Mouse (Mus musculus): ENCODE measurements at regions not wholly inside any gene's neighbourhood (a gene's known extent, or its start where the extent isn't known, plus 50 kb on each side); places are given as distances from the start of the nearest gene placed in this dataset.
"Not testable (repeated sequence)": the region's sequence is repeated elsewhere in the genome, so short reads cannot be mapped to it uniquely, and the experiment has no call there.

- no peak for DNase-seq (ENCODE audit: low read depth)
These were observed 475.6 kb downstream of the Inhba start for GRCm38 (mm10) chr13:16487292-16487691.

GRCm38 (mm10) chr13:16490680-16491079, 479.0 kb downstream of the Inhba start:
- not testable (repeated sequence) for DNase-seq (ENCODE audit: low read depth)

- DNase-seq (ENCODE audit: low read depth), result no peak
These were observed 486.4 kb downstream of the Inhba start for GRCm38 (mm10) chr13:16498052-16498451.

GRCm38 (mm10) chr13:16512876-16513275, 501.2 kb downstream of the Inhba start:
- no peak for DNase-seq (ENCODE audit: low read depth)

GRCm38 (mm10) chr13:16515195-16515594, 503.5 kb downstream of the Inhba start:
- DNase-seq (ENCODE audit: low read depth), result no peak

- DNase-seq (ENCODE audit: low read depth), result no peak
These were observed 517.4 kb downstream of the Inhba start for GRCm38 (mm10) chr13:16529036-16529435.

GRCm38 (mm10) chr13:16543771-16544170, 532.1 kb downstream of the Inhba start:
- no peak for DNase-seq (ENCODE audit: low read depth)

GRCm38 (mm10) chr13:16550060-16550459, 538.4 kb downstream of the Inhba start:
- no peak for DNase-seq (ENCODE audit: low read depth)

- DNase-seq (ENCODE audit: low read depth), result no peak
These were observed 553.3 kb downstream of the Inhba start for GRCm38 (mm10) chr13:16564988-16565387.

- DNase-seq (ENCODE audit: low read depth), result no peak
These were observed 562.4 kb downstream of the Inhba start for GRCm38 (mm10) chr13:16574069-16574468.

GRCm38 (mm10) chr13:16586286-16586685, 574.6 kb downstream of the Inhba start:
- DNase-seq (ENCODE audit: low read depth), result no peak

- DNase-seq (ENCODE audit: low read depth), result no peak
These were observed 608.1 kb downstream of the Inhba start for GRCm38 (mm10) chr13:16619755-16620154.

- DNase-seq (ENCODE audit: low read depth), result no peak
These were observed 614.9 kb downstream of the Inhba start for GRCm38 (mm10) chr13:16626584-16626983.

- DNase-seq (ENCODE audit: low read depth), result no peak
These were observed 621.9 kb downstream of the Inhba start for GRCm38 (mm10) chr13:16633445-16634092.

GRCm38 (mm10) chr13:16636251-16636650, 624.6 kb downstream of the Inhba start:
- DNase-seq (ENCODE audit: low read depth), result no peak

GRCm38 (mm10) chr13:16641611-16642449, 630.2 kb downstream of the Inhba start:
- DNase-seq (ENCODE audit: low read depth), result no peak

- DNase-seq (ENCODE audit: low read depth), result no peak
These were observed 630.9 kb downstream of the Inhba start for GRCm38 (mm10) chr13:16642450-16642994.

GRCm38 (mm10) chr13:16645311-16645710, 633.7 kb downstream of the Inhba start:
- no peak for DNase-seq (ENCODE audit: low read depth)

- DNase-seq (ENCODE audit: low read depth), result no peak
These were observed 634.4 kb downstream of the Inhba start for GRCm38 (mm10) chr13:16646056-16646455.

GRCm38 (mm10) chr13:16646649-16647048, 635.0 kb downstream of the Inhba start:
- no peak for DNase-seq (ENCODE audit: low read depth)

- DNase-seq (ENCODE audit: low read depth), result no peak
These were observed 644.5 kb downstream of the Inhba start for GRCm38 (mm10) chr13:16656110-16656509.

- DNase-seq (ENCODE audit: low read depth), result no peak
These were observed 648.2 kb downstream of the Inhba start for GRCm38 (mm10) chr13:16659894-16660293.

- DNase-seq (ENCODE audit: low read depth), result no peak
These were observed 657.0 kb downstream of the Inhba start for GRCm38 (mm10) chr13:16668652-16669051.
